Mouse (Mus musculus): ENCODE measurements around the gene C730034F03Rik.
"Not testable (repeated sequence)": the region's sequence is repeated elsewhere in the genome, so short reads cannot be mapped to it uniquely, and the experiment has no call there.

Gene C730034F03Rik

DNA sequence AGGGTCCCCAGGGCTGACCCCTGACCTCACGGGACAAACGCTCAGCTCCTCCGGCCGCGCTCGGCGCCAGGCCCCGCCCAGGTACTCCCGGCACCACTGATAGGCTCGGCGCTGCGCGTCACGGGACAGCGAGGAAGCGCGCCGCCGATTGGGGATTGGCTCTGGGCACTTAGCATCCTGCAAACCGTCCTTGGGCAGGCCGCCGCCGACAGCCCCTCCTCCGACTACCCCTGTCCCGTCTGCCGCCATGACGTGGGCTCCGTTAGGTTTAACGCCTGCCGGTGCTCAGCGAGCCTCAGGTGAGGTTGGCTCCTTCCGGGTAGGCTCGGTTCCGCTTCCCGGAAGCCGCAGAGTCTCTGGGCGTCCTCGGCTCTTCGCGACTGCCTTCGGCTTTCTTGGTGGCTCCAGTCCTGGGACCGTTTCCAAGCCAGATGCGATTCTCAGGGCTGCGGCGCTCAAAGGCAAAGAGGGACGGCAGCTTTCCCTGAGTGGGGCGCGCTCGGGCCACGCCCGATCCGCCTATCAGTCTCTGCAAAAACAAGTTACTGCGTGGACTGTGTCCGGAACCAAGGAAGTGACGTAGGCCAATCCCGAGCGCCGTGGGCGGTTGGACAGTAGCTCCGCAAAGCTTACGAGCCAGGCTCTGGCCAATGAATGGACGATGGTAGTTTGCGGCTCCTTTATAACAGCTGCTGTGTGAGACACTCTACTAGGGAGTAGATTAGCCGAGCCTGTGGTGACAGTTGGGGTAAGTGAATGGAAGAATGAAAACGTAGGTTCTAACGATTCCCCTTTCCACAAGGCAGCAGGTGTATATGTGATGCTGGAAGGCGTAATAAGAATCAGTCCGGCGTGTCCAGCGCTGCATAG is at the start of gene C730034F03Rik, which contains the start of the genes Gm44502 and Chkb:
Gene C730034F03Rik (plus strand): TSS at position 238 of the 870 bp plus-strand sequence.
Gene Gm44502 (minus strand): TSS at position 345 of the 870 bp plus-strand sequence.
Gene Chkb (minus strand): TSS at position 557 of the 870 bp plus-strand sequence.
- peak; percentile 86 to 94 for DNase-seq (ENCODE audit: low spot score in 2 of 2)

DNA sequence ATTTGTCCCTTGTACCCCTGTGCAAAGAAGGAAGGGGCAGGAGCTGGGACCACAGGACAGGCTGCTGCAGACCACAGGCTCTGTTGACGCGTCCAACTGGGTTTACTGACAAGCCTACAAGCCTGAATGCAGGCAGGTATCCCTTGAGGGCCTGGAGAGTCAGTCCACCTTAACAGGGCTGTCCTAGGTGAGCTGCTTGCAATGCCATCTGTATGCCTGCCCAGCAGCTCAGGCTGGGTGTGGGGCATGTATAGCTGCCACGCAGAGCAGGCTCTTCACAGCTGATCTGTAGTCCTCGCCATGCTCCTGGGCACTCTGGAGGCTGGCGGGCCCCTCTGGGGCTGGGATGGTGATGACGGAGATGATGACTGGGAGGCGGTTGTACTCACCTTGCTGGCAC is 44.8 kb upstream of the C730034F03Rik start, which contains the start of gene Klhdc7b:
Gene Klhdc7b (plus strand): TSS at position 301 of the 400 bp plus-strand sequence.
- no peak for DNase-seq (ENCODE audit: low spot score in 2 of 2)

DNA sequence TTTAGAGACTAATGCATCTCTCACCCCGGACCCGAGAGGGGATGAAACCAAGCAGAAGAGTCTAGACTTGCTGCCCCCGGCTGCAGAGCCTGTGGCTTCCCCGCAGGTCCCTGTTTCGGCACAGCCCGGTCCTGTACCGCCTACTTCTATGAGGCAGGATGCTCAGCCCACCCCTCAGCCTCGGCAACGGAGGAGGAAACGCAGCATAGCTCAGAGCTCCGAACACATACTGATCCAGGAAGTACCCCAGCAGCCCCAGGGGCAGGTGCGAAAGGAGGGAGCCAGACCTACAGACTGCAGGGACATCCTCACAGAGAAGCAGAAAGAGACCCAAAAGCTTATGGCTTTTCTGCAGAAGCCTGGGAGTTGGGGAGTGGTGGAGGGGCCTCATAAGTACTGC is 42.3 kb upstream of the C730034F03Rik start:
- no peak for DNase-seq (ENCODE audit: low spot score in 2 of 2)

DNA sequence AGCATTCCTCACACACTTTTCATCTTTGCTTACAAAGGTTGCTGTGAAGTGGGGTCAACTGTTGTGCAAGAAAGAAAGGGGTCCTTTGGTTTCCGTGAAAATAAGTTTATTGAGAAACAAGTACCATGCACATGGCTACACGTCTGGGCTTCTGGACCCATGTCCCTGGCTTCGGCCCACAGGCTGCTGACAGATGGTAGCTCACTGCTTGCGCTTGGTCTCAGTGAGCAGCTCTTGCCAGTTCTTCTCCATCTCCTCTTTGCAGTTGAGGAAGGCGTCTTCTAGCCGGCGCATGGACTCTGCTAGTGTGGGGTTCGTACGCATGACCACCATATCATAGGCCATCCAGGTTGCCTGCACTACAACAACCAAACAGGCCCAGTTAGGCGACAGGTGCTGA is 39.3 kb upstream of the C730034F03Rik start:
- DNase-seq (ENCODE audit: low spot score in 2 of 2), result no peak

- DNase-seq (ENCODE audit: low spot score in 2 of 2), result no peak
Measured at GRCm38 (mm10) chr15:89396883-89397282, 32.5 kb upstream of the C730034F03Rik start.

- no peak for DNase-seq (ENCODE audit: low spot score in 2 of 2)
Measured at GRCm38 (mm10) chr15:89398146-89398545, 31.2 kb upstream of the C730034F03Rik start.

DNA sequence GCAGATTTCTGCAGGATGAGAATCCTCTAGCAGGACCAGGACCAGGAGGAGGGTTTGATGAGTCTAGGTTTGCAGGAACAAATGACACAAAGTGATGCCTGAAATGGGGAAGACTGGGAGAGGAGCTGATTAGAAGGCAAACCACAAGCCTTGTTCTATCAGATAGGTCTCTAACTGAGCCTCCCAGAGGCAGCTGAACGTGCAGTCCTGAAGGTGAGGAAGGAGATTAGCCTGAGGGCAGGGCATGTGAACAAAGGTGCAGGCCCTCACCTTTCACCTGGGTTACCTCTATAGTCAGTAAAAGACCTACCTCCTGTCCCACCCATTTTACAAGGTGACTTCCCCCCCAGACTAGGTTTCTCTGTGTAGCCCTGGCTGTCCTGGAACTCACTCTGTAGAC is 29.7 kb upstream of the C730034F03Rik start:
- no peak for DNase-seq (ENCODE audit: low spot score in 2 of 2)

DNA sequence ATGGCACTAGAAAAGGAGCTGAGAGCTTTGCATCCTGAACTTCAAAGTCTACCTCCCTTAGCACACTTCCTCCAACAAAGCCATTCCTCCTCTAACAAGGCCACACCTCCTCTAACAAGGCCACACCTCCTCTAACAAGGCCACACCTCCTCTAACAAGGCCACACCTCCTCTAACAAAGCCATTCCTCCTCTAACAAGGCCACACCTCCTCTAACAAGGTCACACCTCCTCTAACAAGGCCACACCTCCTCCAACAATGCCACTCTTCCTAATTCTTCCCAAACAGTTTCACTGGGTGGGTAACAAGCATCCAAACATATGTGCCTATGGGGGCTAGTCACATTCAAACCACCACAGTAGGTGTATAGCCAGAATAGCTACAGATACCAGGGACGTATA is 26.9 kb upstream of the C730034F03Rik start:
- no peak for DNase-seq (ENCODE audit: low spot score in 2 of 2)

GRCm38 (mm10) chr15:89404831-89405623 is 24.4 kb upstream of the C730034F03Rik start:
- no peak for DNase-seq (ENCODE audit: low spot score in 2 of 2)

DNA sequence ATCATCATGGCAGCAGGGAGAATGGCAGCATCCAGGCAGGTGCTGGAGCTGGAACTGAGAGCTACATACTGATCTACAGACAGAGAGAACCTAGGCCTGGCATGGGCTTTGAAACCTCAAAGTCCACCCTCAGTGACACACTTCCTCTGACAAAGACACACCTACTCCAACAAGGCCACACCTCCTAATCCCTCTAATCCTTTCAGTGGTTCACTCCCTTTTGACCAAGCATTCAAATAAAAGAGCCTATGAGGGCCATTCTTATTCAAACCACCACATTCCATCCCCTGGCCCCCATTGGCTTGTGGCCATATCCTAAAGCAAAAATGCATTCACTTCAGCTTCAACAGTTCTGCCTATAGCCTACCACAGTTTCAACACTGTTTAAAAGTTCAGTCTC is 22.7 kb upstream of the C730034F03Rik start:
- no peak for DNase-seq (ENCODE audit: low spot score in 2 of 2)

DNA sequence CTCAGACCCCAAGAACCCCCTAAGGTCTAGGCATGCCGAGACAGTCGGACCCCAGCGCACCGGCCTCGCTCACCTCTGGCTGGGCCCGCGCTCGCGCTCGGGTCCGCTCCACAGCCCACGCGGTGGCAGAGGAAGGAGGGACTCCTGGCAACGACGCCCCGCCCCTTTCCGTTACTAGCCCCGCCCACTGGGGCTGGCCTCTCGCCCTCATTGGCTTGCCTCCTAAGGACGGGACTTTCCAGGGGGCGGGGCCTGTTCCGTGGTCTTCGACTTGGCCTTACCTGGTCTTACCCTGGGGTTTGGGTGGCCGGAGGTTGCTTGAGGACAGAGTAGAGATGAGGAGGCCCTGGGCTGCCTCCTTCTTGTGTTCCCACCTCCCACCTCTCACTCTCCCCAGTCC is 19.3 kb upstream of the C730034F03Rik start, which contains the start of gene Syce3:
Gene Syce3 (minus strand): TSS at position 386 of the 400 bp plus-strand sequence.
- no peak for DNase-seq (ENCODE audit: low spot score in 2 of 2)

DNA sequence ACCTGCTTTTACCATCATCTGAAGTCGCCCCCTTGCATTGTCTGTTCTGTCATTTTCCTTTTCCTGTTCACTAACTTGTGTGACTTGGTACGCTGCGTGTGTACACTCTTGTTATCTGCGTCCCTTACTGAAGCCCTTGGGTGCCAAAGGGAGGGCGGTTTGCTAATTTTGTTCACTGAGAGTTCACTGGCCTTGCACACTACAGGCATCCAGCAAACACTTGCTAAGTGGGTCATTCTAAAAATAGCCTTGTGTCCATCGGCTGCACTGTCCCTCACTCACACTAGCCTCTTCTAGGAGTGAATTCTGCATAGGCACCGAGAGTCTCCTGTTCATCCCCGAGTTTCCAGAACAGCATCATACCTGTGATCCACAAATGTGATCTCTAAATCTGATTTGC is 14.1 kb upstream of the C730034F03Rik start:
- no peak for DNase-seq (ENCODE audit: low spot score in 2 of 2)

DNA sequence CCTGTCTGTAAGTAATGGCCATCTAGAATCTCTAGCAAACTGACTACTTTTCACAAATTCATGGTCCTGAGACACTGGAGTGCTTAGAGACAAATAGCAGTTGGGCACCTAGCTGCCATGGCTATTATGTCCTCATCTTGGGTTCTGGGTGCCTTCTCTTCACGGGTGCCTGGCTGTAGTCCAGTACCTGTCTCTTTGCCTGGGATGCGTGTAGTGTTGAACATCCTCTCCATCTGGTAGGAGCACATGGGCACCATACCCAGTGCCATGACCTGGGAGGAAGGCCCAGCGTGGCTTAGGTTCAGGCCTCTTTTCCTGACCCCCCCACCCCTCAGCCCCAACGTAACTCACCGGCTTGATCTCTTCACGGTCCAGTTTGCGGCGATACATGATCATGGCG is 7.5 kb upstream of the C730034F03Rik start:
- no peak for DNase-seq (ENCODE audit: low spot score in 2 of 2)

DNA sequence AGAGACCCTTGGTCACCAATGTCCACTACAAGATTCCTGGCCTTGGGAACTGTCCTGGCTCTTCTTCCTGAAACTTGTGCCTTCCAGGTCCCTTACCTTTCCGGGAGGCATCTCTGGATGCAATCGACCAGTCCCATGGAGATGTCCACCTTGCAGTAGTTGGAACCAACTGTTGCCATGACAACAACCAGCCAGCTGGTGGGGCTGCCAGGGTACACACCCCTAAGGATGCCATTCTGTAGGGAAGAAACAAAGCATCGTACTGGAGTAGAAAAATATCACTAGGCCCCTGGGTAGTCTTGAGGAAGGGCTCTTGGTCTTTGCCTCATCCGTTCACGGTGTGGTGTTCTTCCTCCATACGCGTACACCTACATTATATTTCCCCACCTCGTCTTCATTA is 4.8 kb upstream of the C730034F03Rik start:
- DNase-seq (ENCODE audit: low spot score in 2 of 2), result no peak

DNA sequence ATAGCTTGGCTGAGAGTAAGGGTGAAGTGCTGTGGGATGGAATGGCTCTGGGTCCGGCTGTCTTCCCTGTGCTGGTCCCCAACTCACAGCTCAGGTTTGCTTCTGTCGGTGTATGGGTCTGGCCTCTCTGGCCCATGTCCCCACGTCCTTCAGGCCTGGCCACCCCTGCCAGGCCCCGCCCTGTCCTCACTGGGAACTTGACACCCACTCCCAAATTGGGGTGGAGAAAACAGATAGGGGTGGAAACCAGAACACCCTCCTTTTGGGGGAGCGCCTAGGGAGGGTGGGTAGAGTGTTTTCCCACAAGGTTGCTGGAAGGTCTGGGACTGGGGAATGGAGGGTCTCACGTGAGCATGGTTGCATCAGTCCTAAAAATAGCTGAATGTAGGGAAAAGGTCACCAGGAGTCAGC is 3.7 kb upstream of the C730034F03Rik start, which contains the start of gene Cpt1b:
Gene Cpt1b (minus strand): TSS at position 153 of the 411 bp plus-strand sequence.
- DNase-seq (ENCODE audit: low spot score in 2 of 2), result peak in 1 of 2 experiments; percentile 9

DNA sequence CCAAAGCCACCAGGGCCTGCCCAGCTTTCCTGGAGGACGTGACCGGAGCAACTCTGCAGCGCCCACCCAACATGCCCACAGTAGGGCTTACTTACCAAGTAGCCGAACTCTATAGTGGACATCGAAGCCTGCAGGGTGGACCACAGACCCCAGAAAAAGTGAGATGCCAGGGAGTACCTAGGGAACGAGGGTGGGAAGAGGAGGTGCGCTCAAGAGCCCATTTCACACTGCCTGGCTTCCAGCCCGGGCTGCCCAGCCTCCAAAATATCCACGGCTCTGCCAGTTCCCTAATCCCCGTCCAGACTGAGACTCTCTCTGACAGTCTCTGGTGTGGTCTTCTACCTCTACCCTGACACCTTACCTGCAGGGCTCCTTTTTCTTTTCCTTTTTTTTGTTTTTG is 2.7 kb upstream of the C730034F03Rik start:
- DNase-seq (ENCODE audit: low spot score in 2 of 2), result no peak

DNA sequence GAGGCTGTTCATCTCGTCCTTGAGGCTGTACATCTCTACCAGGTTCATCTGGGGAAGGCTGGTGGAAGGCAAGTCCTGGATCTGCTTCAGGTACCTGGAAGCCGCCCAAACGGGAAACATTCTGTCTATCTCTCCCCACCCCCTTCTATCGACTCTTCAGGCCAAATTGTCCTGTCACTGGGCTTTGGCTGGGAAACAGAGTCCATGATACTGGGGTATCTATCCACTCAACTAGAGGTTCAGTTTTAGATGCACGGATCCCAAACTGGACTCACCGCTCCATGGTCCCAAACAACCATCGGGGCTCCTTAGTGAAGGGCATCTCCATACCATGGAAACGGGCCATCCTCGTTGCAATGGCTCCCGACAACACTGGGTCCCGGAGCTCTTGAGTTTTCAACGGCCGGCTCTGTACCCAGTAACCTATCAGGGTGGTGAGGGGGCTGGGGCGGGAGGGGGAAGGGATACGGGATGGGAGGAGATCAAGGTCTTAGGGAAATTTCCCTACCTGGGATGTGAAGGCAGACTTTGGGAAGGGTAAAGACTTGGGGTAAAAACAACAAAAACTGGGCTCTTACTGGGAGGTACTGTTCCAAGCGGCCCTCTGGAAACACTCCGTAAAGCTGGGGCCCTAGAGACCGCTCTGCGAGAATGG is 1.1 kb upstream of the C730034F03Rik start:
- no peak for DNase-seq (ENCODE audit: low spot score in 2 of 2)

- DNase-seq (ENCODE audit: low spot score in 2 of 2), result no peak
Measured at GRCm38 (mm10) chr15:89428821-89429351, 503 bp upstream of the C730034F03Rik start.

GRCm38 (mm10) chr15:89430341-89430740 is 952 bp downstream of the C730034F03Rik start:
- peak; percentile 28 to 33 for DNase-seq (ENCODE audit: low spot score in 2 of 2)

- DNase-seq (ENCODE audit: low spot score in 2 of 2), result not testable (repeated sequence)
Measured at GRCm38 (mm10) chr15:89430771-89431170, 1.4 kb downstream of the C730034F03Rik start.

DNA sequence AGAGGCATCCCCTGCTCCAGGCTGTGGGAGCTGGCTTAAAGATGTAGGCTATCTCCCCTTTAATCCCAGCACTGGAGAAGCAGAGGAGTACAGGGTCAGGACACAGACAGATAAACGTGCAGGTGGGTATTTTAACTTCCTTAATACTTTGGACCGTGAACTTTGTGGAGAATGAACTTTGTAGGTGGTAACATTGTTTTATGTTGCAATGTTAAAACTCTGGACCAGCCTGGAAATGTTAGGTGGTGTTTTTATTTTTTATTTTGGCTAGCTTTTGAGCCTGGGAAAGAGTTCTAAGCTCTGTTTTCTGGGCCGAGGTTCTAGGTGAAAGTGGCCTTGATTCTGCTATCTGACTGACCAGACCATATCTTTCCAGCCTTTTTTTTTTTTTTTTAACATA is 1.9 kb downstream of the C730034F03Rik start:
- DNase-seq (ENCODE audit: low spot score in 2 of 2), result no peak
